Mouse (Mus musculus) lung, postnatal 14 days (tissue): ENCODE results near the gene Adgrd1.

ENCODE experiments used
- DNase-seq: peaks from one replicate; pipeline ENCODE4 v3.0.0; 2021

Gene Adgrd1

GRCm38 (mm10) chr5:129163416-129163815 is 66.9 kb downstream of the Adgrd1 start:
- no peak for DNase-seq

DNA sequence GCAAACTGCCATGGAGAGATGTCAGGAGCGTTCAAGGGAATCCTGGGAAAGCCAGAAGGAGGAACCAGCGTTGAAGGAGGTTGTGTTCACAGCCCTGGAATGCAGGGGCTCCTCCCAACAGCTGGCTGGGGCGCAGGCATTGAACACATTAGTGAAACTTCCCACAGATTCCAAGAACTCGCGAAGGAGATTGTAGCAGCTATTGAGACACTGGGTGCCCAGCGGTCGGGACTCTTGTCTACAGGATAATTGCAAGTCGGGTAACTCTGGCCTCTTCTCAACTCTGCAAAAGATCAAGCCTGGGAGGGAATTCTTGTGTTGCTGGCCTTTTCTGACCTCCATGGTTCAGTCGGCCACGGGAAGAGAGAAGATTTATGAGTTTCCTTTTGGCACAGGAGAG is 67.5 kb downstream of the Adgrd1 start:
- peak; percentile 42 for DNase-seq

DNA sequence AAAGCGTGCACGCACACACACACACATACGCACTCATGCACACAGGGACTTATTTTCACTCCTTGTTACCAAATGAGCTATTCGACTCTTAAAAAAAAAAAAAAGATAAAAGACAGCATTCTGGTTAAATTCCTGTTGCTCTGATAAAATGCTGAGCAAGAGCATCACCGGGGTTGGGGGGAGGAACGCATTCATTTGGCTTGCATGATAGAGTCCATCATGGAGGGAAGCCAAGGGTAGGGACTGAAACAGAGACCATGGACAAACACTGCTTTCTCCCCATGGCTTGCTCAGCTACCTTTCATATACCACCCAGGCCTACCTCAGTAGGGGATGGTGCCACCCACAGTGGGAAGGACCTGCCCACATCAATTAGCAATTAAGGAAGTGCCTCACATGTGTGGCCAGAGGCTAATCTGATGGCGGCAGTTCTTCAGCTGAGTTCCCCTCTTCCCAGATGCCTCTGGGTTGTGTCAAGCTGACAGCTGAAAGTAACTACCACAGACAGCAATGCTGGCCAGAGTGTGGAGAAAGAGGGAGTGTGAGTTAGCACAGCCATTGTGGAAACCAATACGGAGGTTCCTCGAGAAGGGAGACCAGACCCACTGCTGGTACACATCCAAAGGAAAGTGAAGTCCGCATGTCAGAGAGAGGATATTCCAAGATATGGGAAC is 68.5 kb downstream of the Adgrd1 start:
- peak; percentile 25 for DNase-seq

DNA sequence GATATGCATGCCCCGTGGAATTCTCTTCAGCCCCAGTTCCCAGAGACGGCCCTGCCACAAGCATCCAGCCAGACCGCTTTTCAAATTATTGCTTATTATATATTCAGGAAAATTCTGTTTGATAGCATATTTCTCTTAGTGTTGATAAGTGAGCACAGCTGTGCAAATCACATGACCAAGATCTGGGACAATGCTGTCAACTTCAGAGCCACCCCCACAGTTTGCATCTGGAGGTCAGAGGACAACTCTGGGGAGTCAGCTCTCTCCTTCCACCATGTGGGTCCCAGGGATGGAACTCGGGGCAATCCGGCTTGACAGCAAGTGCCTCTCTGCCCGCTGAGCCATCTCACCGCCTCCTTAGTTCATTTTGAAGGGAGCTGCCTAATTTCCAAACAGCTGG is 69.0 kb downstream of the Adgrd1 start:
- DNase-seq: peak; percentile 30

DNA sequence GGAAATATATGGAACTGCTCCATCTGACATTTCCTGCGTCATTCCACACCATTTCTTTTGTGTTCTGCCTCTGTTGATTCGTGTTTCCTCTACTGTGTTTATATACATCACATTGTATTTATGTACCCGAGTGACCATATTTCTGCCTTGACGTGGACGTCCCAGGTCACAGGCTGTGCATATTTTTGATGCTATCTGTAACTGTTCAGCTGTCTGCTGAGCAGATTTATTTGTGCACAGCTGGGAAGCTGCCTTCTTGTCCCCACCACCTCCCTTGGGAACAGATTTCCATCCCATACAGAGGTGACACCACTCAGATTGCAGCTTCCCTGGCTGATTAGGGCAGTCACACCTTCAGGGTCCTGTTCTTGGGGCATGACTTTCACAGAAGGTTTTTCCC is 72.5 kb downstream of the Adgrd1 start:
- no peak for DNase-seq

- DNase-seq: no peak
These were observed 73.0 kb downstream of the Adgrd1 start for GRCm38 (mm10) chr5:129169567-129169966.

GRCm38 (mm10) chr5:129172533-129172932 is 76.0 kb downstream of the Adgrd1 start:
- DNase-seq: no peak

DNA sequence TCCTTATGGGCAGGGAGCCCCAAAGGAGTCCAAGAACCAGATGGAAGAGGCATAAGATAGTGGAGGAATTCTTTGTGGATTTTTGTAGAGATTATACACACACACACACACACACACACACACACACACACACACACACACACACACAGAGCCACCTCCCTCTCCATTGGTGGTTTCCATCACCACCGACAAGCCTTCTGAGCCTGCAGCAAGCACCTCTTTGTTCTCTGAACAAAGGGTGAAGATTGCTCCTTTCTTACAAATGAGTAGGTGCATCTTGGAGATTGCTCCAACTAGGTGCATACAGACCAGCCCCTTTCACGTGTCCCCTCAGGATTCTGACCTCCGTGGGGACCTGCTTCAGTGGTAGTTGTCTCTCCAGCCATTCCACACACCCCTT is 79.4 kb downstream of the Adgrd1 start:
- DNase-seq: no peak

DNA sequence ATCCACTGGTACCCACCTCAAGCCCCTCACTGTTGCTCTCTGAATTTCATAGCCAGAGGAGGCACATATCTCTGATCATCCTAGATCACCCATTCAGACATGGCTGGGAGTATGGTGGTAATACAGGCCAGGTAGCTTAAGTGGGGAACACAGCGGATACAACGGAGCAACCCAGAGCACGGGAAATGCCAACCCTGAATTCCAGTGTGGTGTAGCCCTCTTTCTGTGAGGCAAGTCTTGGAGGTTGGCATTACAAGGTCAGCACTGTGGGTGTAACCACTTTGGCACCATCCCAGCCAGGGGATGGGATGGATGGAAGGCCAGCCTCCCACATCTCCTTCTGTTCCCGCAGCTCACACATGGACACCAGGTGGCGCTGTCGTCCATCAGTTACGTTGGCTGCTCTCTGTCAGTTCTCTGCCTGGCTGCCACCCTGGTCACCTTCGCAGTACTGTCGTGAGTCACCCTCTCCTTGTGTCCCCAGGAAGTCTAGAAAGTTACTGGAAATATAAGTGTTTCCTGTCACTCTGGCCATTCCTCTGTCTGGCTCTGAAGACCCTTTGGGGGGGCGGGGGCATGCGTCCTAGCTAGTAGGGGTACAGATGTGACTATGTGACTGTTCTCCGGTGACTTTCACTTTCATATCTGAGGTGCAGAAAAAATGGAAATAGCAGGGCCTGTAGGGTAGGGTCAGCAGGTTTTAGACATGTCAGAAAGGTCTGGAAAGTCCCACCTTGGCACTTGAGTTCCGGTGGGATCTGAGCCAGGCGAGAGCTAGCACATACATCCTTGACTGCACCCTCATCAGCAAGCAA is 81.4 kb downstream of the Adgrd1 start:
- peak; percentile 91 for DNase-seq

DNA sequence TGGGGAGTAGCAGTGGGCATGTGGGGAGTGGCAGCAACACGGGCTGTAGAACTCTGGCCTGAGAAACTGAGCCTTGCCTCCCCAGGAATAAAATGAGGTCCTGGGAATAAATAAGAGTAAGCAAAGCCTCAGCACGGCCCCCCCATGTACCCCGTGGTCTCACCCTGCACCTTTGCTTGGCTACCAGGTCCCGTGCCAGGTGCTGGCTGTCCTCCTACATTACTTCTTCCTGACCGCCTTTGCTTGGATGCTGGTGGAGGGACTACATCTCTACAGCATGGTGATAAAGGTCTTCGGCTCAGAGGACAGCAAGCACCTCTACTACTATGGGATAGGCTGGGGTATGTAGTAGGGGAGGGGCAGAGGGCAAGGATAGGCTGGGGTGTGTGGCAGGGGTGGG is 82.8 kb downstream of the Adgrd1 start:
- DNase-seq: no peak

- DNase-seq: no peak
These were observed 83.6 kb downstream of the Adgrd1 start for GRCm38 (mm10) chr5:129179995-129180714.

DNA sequence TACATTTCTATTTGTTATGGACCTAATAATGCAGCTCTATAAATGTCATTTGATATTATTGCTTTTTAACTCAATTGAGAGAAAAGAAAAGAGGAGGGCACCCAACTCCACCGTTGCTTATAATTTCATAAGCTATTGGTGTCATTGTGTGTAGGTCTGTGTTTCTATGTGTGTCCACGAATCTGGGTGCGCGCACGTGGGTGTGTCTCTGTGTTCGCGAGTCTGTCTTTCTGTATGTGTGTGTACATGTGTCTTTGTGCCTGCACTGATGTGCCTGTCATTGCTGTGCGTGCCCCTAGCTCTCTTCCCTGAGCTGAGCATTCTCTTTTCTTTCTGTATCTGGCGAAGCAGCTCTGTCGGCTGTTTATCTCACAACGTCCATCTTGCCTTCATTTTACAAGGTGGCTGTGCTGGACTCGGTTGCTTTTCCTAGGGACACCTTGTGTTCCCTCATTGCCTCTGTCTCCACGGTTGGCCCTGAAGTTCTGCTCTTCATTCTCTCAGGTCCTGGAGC is 84.2 kb downstream of the Adgrd1 start:
- DNase-seq: no peak

DNA sequence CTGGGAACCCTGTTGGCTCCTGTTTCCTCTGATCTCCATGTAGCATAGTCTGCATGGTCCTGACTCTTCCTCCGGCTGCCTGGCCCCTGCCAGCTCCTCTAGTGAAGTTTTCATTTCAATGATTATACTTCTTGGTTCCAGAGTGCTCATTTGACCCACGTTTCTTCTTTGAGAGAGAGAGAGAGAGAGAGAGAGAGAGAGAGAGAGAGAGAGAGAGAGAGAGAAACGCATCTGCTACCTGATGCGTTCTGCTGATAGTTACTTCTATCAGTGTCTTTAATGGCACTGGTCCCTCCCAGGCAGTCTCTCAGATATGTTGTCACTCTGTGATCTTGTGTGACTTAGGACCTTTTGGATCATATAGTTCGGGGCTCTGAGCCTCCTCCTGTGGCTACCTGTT is 84.9 kb downstream of the Adgrd1 start:
- DNase-seq: no peak

- no peak for DNase-seq
These were observed 86.0 kb downstream of the Adgrd1 start for GRCm38 (mm10) chr5:129182554-129182953.

GRCm38 (mm10) chr5:129186260-129186659 is 89.7 kb downstream of the Adgrd1 start:
- peak; percentile 47 for DNase-seq

GRCm38 (mm10) chr5:129186926-129187325 is 90.4 kb downstream of the Adgrd1 start:
- no peak for DNase-seq

GRCm38 (mm10) chr5:129189071-129189470 is 92.5 kb downstream of the Adgrd1 start:
- DNase-seq: no peak

DNA sequence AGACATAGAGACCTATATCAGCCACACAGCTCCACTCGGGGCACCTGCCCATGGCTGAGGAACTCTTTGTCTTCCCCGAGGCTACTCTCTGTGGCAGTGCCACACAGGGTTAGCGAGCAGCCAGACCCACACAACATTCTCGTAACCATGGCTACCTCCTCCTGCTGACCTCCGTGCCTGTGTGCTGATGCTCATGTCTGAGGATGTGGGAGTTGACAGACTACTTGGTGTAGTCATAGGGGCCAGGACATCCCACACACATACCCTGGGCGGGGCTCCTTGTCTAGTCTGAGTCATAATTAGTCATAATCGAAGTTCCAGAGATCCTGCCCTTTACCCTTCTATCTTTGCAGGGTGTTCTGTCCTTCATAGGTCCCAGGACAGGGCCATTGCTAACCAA is 93.5 kb downstream of the Adgrd1 start:
- no peak for DNase-seq

DNA sequence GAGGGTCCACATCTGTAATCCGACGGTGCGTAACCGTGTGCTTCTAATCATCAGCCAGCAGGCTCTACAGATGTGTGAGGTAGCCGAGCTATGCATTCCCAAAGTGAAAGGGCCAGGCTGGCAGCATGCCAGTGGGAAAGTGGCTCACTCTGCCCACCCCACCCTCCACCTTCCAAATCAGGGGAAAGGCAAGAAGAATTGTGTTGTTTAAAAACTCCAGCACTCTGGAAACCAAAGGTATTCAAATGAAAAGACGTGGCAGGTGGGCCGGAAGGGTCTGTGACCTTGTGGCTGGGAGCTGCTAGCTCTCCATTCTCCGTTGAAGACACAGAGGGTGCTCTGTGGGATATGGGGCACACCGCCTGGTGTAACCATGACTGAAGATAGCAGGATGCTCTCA is 100.0 kb downstream of the Adgrd1 start:
- no peak for DNase-seq

GRCm38 (mm10) chr5:129196971-129197519 is 100.5 kb downstream of the Adgrd1 start:
- DNase-seq: no peak

GRCm38 (mm10) chr5:129200132-129200531 is 103.6 kb downstream of the Adgrd1 start:
- DNase-seq: peak; percentile 14

DNA sequence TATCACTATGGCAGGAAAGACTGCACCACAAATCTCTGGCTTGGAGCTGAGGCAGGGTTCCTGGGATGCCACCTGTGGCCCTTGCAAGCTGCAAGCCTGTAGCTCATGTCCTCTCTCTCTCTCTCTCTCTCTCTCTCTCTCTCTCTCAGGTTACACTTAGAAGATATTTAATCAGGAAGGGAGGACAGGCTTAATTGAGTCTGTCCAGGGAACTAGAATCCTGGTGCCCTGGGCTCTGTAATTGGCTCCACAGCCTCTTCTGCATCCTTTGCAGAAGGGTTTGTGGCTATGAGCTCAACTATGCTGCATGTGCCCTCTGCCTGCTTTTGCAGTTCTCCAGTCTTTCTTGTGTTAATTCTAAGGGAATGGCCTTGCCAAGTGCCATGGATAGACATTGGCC is 111.7 kb downstream of the Adgrd1 start:
- DNase-seq: no peak

DNA sequence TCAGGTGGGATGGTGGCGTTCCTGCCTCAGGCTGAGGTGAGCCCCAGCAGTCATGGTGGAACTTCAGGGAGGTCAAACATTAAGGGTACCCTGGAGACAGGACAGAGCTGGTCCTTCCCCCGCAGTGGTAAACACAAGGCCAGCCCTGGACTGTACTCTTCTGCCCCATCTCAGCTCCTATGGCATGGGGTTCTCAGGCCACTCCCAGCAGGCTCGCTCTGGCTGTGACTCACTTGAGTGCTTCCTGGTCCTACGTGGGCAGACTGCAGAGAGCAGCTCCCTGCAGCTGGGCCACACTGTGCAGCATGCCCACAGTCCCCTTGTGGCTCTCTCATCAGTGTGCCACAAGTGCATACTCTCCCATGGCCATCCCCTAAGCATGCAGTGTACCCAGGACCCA is 112.3 kb downstream of the Adgrd1 start:
- DNase-seq: no peak
